Mouse (Mus musculus): Measurements from ENCODE around the gene Camkmt.

Gene Camkmt

GRCm38 (mm10) chr17:85292276-85292675, 201.9 kb downstream of the Camkmt start:
- no peak for DNase-seq (ENCODE audit: low spot score in 2 of 2)

- no peak for DNase-seq (ENCODE audit: low spot score in 2 of 2)
These were observed 213.3 kb downstream of the Camkmt start for GRCm38 (mm10) chr17:85303686-85304085.

GRCm38 (mm10) chr17:85308566-85308965, 218.2 kb downstream of the Camkmt start:
- no peak for DNase-seq (ENCODE audit: low spot score in 2 of 2)

- DNase-seq (ENCODE audit: low spot score in 2 of 2), result no peak
These were observed 218.7 kb downstream of the Camkmt start for GRCm38 (mm10) chr17:85309046-85309445.

- DNase-seq (ENCODE audit: low spot score in 2 of 2), result no peak
These were observed 221.0 kb downstream of the Camkmt start for GRCm38 (mm10) chr17:85311348-85311747.

GRCm38 (mm10) chr17:85318401-85318800, 228.0 kb downstream of the Camkmt start:
- DNase-seq (ENCODE audit: low spot score in 2 of 2), result no peak

GRCm38 (mm10) chr17:85319779-85320300, 229.5 kb downstream of the Camkmt start:
- DNase-seq (ENCODE audit: low spot score in 2 of 2), result no peak

- DNase-seq (ENCODE audit: low spot score in 2 of 2), result no peak
These were observed 238.5 kb downstream of the Camkmt start for GRCm38 (mm10) chr17:85328901-85329300.

GRCm38 (mm10) chr17:85335464-85335863, 245.1 kb downstream of the Camkmt start:
- no peak for DNase-seq (ENCODE audit: low spot score in 2 of 2)

GRCm38 (mm10) chr17:85337666-85338065, 247.3 kb downstream of the Camkmt start:
- DNase-seq (ENCODE audit: low spot score in 2 of 2), result no peak

- DNase-seq (ENCODE audit: low spot score in 2 of 2), result no peak
These were observed 250.9 kb downstream of the Camkmt start for GRCm38 (mm10) chr17:85341134-85341700.

GRCm38 (mm10) chr17:85342471-85342870, 252.1 kb downstream of the Camkmt start:
- no peak for DNase-seq (ENCODE audit: low spot score in 2 of 2)

GRCm38 (mm10) chr17:85343435-85343834, 253.1 kb downstream of the Camkmt start:
- no peak for DNase-seq (ENCODE audit: low spot score in 2 of 2)

- DNase-seq (ENCODE audit: low spot score in 2 of 2), result no peak
These were observed 256.3 kb downstream of the Camkmt start for GRCm38 (mm10) chr17:85346701-85347100.

GRCm38 (mm10) chr17:85349331-85349935, 259.1 kb downstream of the Camkmt start:
- DNase-seq (ENCODE audit: low spot score in 2 of 2), result no peak

- no peak for DNase-seq (ENCODE audit: low spot score in 2 of 2)
These were observed 260.9 kb downstream of the Camkmt start for GRCm38 (mm10) chr17:85351301-85351700.

GRCm38 (mm10) chr17:85352731-85353130, 262.4 kb downstream of the Camkmt start:
- DNase-seq (ENCODE audit: low spot score in 2 of 2), result no peak

GRCm38 (mm10) chr17:85353191-85353590, 262.8 kb downstream of the Camkmt start:
- DNase-seq (ENCODE audit: low spot score in 2 of 2), result no peak

- DNase-seq (ENCODE audit: low spot score in 2 of 2), result no peak
These were observed 263.3 kb downstream of the Camkmt start for GRCm38 (mm10) chr17:85353636-85354035.

- no peak for DNase-seq (ENCODE audit: low spot score in 2 of 2)
These were observed 265.0 kb downstream of the Camkmt start for GRCm38 (mm10) chr17:85355356-85355755.

GRCm38 (mm10) chr17:85361006-85361405, 270.7 kb downstream of the Camkmt start:
- no peak for DNase-seq (ENCODE audit: low spot score in 2 of 2)

GRCm38 (mm10) chr17:85367319-85367718, 277.0 kb downstream of the Camkmt start:
- no peak for DNase-seq (ENCODE audit: low spot score in 2 of 2)

- DNase-seq (ENCODE audit: low spot score in 2 of 2), result no peak
These were observed 278.4 kb downstream of the Camkmt start for GRCm38 (mm10) chr17:85368776-85369175.

GRCm38 (mm10) chr17:85372076-85372475, 281.7 kb downstream of the Camkmt start:
- no peak for DNase-seq (ENCODE audit: low spot score in 2 of 2)

Measured in spleen, postnatal 14 days (tissue).